Mouse (Mus musculus): ENCODE measurements at regions not wholly inside any gene's neighbourhood (a gene's known extent, or its start where the extent isn't known, plus 50 kb on each side); places are given as distances from the start of the nearest gene placed in this dataset.
A peak's percentile ranks its signal among the peaks of the same experiment; 100 is the strongest.

DNA sequence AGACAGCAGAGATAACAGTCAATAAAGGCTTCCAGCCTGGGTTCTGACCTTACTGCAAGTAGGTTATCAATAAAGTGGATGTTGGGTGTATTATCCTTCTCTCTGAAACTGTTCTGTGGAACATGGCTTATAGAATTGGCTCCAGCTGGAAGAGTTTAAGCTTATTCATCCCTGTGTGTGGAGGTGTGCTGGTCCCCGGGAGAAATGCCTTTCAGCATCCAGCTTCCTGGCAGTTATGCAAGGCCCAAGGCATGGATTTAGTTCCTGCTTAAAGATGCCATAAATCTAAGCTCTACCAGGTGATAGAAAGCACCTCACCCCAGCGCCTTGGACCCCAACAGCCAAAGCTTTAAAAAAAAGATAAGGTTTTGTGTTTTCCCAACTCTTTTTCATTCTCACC lies 188.0 kb upstream of the Tas2r119 start:
- no peaks in the 10 kb centered on the region for H3K36me3 ChIP-seq (replicated peaks; ENCODE audit: control insufficient read depth, insufficient read depth, low read length)
- H3K9me3 ChIP-seq (replicated peaks; ENCODE audit: control insufficient read depth, low read length): no peaks in the 10 kb centered on the region
- H3K27ac ChIP-seq (ENCODE audit: low read depth): no peak overlapping the region
- 0 out of 2 replicates have a peak, but pooled peaks cover 6% of the 10 kb centered on the region for H3K4me1 ChIP-seq (ENCODE audit: control insufficient read depth, insufficient read depth)
- H3K4me2 ChIP-seq (ENCODE audit: low read depth, low read length): no peak overlapping the region
- no peaks in the 10 kb centered on the region for H3K27me3 ChIP-seq (ENCODE audit: control insufficient read depth, insufficient read depth, low read length)
- no peak for TF ChIP-seq EP300 (IDR thresholded peaks at IDR 0.05; ENCODE audit: low read depth)
- no peak for TF ChIP-seq CTCF (IDR thresholded peaks at IDR 0.05; ENCODE audit: low read depth)
- H3K4me3 ChIP-seq (ENCODE audit: low read depth, low read length): no peak overlapping the region
- no peak for ATAC-seq (ENCODE audit: insufficient read depth, low read depth)
- H3K9ac ChIP-seq (replicated peaks; ENCODE audit: low read depth, low read length): no peak overlapping the region
- no peak for DNase-seq (ENCODE audit: low spot score)
- 80% methylated on average over 2 of the region's 2 CpGs for WGBS

DNA sequence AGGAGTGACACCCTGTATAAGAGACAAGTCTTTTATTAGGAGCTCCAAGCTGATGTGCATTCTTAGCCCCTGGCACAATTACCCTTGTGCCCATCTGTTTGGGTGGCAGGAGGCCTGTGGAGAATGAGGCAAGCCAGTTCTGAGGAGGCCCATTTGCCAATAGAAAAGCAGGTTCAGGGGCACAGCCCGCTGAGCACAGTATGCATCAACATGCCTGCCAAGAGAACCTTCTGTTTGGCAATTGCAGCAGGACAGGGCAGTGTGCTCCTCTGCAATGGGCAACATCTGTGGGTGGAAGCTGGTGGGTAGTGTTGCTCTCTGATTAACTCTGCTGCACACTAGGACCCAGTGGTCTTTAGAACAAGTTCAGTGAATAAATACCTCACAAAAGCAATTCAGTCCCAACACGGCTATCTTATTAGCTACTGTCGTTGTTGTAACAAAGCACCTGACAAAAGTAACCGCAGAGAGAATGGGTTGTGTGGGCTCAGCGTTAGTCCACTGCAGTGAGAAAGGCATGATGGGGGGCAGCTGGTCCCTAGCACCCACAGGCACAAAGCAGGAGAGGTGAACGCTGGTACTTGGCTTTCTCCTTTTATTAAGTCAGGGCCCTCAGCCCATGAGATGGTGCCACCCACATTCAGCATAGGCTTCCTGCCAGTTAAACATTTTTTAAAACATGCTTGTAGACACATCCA lies 187.3 kb upstream of the Tas2r119 start:
- 83% methylated on average over 6 of the region's 6 CpGs for WGBS
- Histone ChIP-seq H3K27me3 (ENCODE audit: control insufficient read depth, insufficient read depth, low read length) (no peaks in the 10 kb centered on the region), H3K4me1 (ENCODE audit: control insufficient read depth, insufficient read depth) (0 out of 2 replicates have a peak, but pooled peaks cover 6% of the 10 kb centered on the region), H3K4me3 (ENCODE audit: low read depth, low read length) (no peak overlapping the region), H3K9ac (replicated peaks; ENCODE audit: low read depth, low read length) (no peak overlapping the region), H3K9me3 (replicated peaks; ENCODE audit: control insufficient read depth, low read length) (no peaks in the 10 kb centered on the region), H3K36me3 (replicated peaks; ENCODE audit: control insufficient read depth, insufficient read depth, low read length) (no peaks in the 10 kb centered on the region), H3K27ac (ENCODE audit: low read depth) (no peak overlapping the region), H3K4me2 (ENCODE audit: low read depth, low read length) (no peak overlapping the region)
- DNase-seq (ENCODE audit: low spot score) (no peak), ATAC-seq (ENCODE audit: insufficient read depth, low read depth) (no peak)
- no peak for TF ChIP-seq CTCF (IDR thresholded peaks at IDR 0.05; ENCODE audit: low read depth)
- TF ChIP-seq EP300 (IDR thresholded peaks at IDR 0.05; ENCODE audit: low read depth): no peak

DNA sequence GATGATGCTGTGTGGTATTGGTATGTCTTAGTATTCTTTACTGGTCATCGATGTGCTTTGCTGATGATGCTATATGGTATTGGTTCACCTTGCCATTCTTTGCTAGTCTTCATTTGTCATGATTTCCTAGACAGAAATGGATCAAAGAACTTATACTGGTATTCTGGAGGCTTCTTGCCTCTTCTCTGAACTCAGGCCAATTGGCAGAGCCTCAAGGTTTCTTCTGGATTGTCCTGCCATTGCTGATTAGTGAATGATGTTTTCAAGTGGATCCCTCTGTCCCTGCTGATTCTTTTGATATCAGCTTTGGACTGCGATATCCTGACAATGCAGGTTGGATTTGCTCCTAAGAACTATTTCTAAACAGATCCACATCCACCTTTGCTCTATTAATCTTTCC lies 179.1 kb upstream of the Tas2r119 start:
- Histone ChIP-seq H3K4me2 (ENCODE audit: low read depth, low read length) (no peak overlapping the region), H3K9me3 (replicated peaks; ENCODE audit: control insufficient read depth, low read length) (no peaks in the 10 kb centered on the region), H3K27me3 (ENCODE audit: control insufficient read depth, insufficient read depth, low read length) (no peaks in the 10 kb centered on the region), H3K4me1 (ENCODE audit: control insufficient read depth, insufficient read depth) (no peaks in the 10 kb centered on the region), H3K4me3 (ENCODE audit: low read depth, low read length) (no peak overlapping the region), H3K9ac (replicated peaks; ENCODE audit: low read depth, low read length) (no peak overlapping the region), H3K27ac (ENCODE audit: low read depth) (no peak overlapping the region), H3K36me3 (replicated peaks; ENCODE audit: control insufficient read depth, insufficient read depth, low read length) (no peaks in the 10 kb centered on the region)
- WGBS: 82% methylated on average over 2 of the region's 2 CpGs
- ATAC-seq (ENCODE audit: insufficient read depth, low read depth) (no peak), DNase-seq (ENCODE audit: low spot score) (no peak)
- TF ChIP-seq CTCF (IDR thresholded peaks at IDR 0.05; ENCODE audit: low read depth) (no peak), EP300 (IDR thresholded peaks at IDR 0.05; ENCODE audit: low read depth) (no peak)

DNA sequence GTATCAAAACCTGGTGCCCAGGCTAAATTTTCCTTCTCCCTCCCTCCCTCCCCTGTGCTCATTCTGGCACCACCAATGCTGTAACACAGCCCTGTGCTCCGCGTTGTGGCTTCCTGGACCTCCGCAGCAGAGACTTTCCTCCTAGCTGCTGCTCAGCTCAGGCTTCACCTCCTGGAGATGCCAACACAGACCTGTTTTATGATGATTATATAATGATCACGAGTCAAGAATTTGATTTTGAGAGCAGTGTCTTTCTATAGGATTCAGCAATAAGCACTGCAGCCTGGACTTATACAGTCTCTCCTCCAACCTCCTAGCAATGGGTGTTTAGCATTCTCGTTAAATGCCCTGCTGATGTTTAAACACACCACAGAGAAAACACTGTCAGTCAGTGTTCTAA lies 177.5 kb upstream of the Tas2r119 start:
- 58% methylated on average over 5 of the region's 5 CpGs for WGBS
- ATAC-seq (ENCODE audit: insufficient read depth, low read depth) (no peak), DNase-seq (ENCODE audit: low spot score) (no peak)
- Histone ChIP-seq H3K4me3 (ENCODE audit: low read depth, low read length) (no peak overlapping the region), H3K9ac (replicated peaks; ENCODE audit: low read depth, low read length) (no peak overlapping the region), H3K36me3 (replicated peaks; ENCODE audit: control insufficient read depth, insufficient read depth, low read length) (no peaks in the 10 kb centered on the region), H3K4me1 (ENCODE audit: control insufficient read depth, insufficient read depth) (no peaks in the 10 kb centered on the region), H3K27ac (ENCODE audit: low read depth) (no peak overlapping the region), H3K27me3 (ENCODE audit: control insufficient read depth, insufficient read depth, low read length) (no peaks in the 10 kb centered on the region), H3K4me2 (ENCODE audit: low read depth, low read length) (no peak overlapping the region), H3K9me3 (replicated peaks; ENCODE audit: control insufficient read depth, low read length) (no peaks in the 10 kb centered on the region)
- TF ChIP-seq EP300 (IDR thresholded peaks at IDR 0.05; ENCODE audit: low read depth): no peak

DNA sequence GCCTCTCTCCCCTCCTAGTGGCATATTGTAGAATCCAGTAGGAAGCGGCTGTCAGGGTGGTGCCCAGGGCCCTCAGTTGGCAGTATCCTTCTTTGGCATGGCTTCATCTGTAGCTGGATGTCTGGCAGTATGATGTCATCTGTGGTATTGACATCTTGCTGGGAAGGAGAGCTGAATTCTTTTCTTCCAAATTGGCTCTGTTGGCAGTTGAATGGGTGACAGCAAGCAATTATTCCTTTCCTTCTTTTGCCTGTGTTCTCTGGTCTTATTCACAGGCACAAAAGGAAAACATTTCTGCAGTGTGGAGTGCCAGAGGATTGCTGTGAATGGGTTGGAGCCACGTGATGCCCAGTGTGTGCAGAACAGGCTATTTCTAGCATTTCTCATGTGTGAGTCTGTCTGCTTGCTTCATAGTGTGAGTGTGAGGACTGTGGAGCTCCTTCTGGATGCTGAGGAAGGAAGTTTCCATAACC lies 174.1 kb upstream of the Tas2r119 start:
- ATAC-seq (ENCODE audit: insufficient read depth, low read depth) (peak; percentile 47; the same call in 1 of the 2 replicates), DNase-seq (ENCODE audit: low spot score) (peak; percentile 26)
- H3K4me1 ChIP-seq (ENCODE audit: control insufficient read depth, insufficient read depth): no peaks in the 10 kb centered on the region
- no peaks in the 10 kb centered on the region for H3K36me3 ChIP-seq (replicated peaks; ENCODE audit: control insufficient read depth, insufficient read depth, low read length)
- 0 out of 2 replicates have a peak overlapping the region, but pooled peaks have one; percentile 25 for H3K27ac ChIP-seq (ENCODE audit: low read depth)
- H3K9ac ChIP-seq (replicated peaks; ENCODE audit: low read depth, low read length): no peak overlapping the region
- TF ChIP-seq EP300 (IDR thresholded peaks at IDR 0.05; ENCODE audit: low read depth) (no peak), CTCF (IDR thresholded peaks at IDR 0.05; ENCODE audit: low read depth) (no peak)
- H3K27me3 ChIP-seq (ENCODE audit: control insufficient read depth, insufficient read depth, low read length): no peaks in the 10 kb centered on the region
- H3K4me3 ChIP-seq (ENCODE audit: low read depth, low read length): no peak overlapping the region
- 35% methylated on average over 2 of the region's 2 CpGs for WGBS
- no peaks in the 10 kb centered on the region for H3K9me3 ChIP-seq (replicated peaks; ENCODE audit: control insufficient read depth, low read length)
- no peak overlapping the region for H3K4me2 ChIP-seq (ENCODE audit: low read depth, low read length)

DNA sequence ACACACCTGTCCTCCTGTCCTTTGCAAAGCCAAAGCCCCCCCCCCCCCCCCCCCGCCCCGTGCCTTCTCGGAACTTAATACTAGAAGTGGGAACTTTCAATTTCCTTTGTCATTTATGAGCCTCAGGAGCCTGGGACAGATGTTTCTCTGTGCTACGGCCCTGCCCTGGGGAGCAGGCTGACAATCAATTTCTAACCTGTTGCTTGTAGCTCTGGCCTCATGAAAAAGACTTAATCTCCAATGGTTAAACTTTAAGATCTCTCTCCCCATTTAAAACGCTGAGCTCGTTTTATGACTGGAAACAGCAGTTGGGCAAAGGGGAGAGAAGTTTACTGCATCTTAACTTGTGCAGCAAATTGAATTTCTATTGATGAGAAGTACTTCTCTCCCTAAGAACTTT lies 173.6 kb upstream of the Tas2r119 start:
- Histone ChIP-seq H3K9ac (replicated peaks; ENCODE audit: low read depth, low read length) (no peak overlapping the region), H3K4me3 (ENCODE audit: low read depth, low read length) (no peak overlapping the region), H3K27me3 (ENCODE audit: control insufficient read depth, insufficient read depth, low read length) (no peaks in the 10 kb centered on the region), H3K4me1 (ENCODE audit: control insufficient read depth, insufficient read depth) (no peaks in the 10 kb centered on the region), H3K36me3 (replicated peaks; ENCODE audit: control insufficient read depth, insufficient read depth, low read length) (no peaks in the 10 kb centered on the region), H3K27ac (ENCODE audit: low read depth) (0 out of 2 replicates have a peak overlapping the region, but pooled peaks have one; percentile 25), H3K4me2 (ENCODE audit: low read depth, low read length) (no peak overlapping the region), H3K9me3 (replicated peaks; ENCODE audit: control insufficient read depth, low read length) (no peaks in the 10 kb centered on the region)
- ATAC-seq (ENCODE audit: insufficient read depth, low read depth) (no peak), DNase-seq (ENCODE audit: low spot score) (no peak)
- no peak for TF ChIP-seq CTCF (IDR thresholded peaks at IDR 0.05; ENCODE audit: low read depth)
- no peak for TF ChIP-seq EP300 (IDR thresholded peaks at IDR 0.05; ENCODE audit: low read depth)
- WGBS: 38% methylated on average over 6 of the region's 6 CpGs

Data from heart, postnatal 0 days (tissue).